Mouse (Mus musculus) kidney, adult 10 weeks (tissue): ENCODE measurements around the gene Cox14. TPM values are rescaled to one million over a fixed set of nuclear protein-coding genes. Genes with fewer than 3 reads are reported as not detected.

Experiments used
- polyA plus RNA-seq: library from polyadenylated mRNA; stranded (reverse); fragments of 350-450 nt; fragmentation: Illumina TruSeq; extraction: RNeasy Lipid Tissue Mini Kit (QIAGEN cat#74804); gene quantifications from one replicate; pipeline ENCODE4 v1.2.3, GENCODE M21; 2014; ENCODE audit warnings: low read depth, low replicate concordance

The Cox14 gene
- 31.3 TPM for polyA plus RNA-seq

DNA sequence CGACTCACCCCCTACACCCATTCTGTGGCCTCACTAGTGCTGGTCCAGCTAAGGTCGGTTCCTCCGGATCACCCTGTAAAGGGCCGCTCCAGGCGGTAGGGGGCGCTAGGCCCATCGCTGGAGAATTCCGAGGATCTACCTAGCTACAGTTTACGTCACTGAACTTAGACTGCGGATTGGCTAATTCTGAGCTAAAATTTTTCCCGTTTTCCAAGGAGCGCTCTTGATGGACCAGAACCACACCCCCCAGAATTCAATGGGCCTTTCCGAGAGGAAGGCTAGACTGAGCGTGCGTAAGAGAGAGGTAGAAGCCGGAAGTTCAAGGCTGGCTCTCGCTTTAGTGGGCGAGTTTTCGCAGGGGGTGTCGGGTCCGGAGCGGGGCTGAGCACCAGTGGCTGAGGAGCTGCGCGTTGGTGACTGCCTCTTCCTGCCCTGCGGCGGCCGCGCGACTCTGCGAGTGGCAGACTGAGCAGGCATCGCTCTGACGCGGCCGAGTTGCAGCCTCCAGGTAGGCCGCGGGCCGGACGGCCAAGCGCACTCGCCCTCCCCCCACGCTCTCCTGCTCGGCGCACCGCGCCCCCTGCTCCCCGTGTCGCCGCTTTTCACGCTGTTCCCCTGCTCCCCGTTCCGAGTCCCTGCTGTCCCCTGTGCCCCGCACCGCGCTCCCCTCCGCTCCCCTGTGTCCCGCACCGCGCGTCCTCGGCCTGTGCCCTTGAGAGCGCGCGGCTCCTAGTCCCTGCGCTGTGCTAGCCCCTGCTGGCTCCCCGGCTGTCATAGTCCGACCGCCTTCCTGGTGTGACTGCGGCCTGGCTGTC, at the start of gene Cox14:
Gene Cox14 (plus strand): TSS at position 278 of the 815 bp plus-strand sequence.

DNA sequence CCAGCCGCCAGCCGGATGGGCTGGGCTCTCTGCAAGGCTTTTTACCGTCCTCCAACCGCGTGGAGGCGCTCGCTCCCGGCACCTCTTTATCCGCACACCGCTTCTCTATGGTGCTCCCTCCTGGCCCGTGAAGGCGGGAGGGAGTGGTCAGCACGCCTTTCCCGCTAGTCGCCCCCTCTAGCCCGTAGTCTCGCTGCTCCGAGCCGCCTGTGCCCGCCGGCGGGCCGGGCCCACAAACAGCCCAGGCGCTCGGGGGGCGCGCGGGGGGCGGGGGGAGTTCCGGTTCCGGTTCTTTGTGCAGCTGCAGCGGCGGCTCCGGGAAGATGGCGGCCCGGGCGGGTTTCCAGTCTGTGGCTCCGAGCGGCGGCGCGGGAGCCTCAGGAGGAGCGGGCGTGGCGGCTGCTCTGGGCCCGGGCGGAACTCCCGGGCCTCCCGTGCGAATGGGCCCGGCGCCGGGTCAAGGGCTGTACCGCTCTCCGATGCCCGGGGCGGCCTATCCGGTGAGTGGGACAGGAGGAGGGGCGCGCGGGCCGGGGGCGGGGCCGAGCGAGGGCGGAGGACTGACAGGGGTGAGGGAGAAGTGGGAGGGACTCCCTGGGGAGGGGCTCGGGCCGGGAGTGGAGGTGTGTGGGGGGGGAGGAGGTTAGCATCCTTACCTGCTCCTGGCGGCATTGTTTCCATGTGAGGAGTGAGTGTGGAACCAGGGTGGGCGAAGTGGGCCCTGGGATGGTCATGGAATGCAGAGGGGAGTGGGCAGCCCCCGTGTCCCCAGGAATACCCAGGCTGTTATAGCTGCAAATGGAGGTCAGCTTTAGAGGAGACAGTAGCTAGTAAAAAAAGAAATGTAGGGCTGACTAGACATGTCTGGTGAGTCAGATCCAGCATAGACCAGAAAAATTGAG, 23.2 kb upstream of the Cox14 start, which contains the start of gene Smarcd1:
Gene Smarcd1 (plus strand): TSS at position 131 of the 902 bp plus-strand sequence.

DNA sequence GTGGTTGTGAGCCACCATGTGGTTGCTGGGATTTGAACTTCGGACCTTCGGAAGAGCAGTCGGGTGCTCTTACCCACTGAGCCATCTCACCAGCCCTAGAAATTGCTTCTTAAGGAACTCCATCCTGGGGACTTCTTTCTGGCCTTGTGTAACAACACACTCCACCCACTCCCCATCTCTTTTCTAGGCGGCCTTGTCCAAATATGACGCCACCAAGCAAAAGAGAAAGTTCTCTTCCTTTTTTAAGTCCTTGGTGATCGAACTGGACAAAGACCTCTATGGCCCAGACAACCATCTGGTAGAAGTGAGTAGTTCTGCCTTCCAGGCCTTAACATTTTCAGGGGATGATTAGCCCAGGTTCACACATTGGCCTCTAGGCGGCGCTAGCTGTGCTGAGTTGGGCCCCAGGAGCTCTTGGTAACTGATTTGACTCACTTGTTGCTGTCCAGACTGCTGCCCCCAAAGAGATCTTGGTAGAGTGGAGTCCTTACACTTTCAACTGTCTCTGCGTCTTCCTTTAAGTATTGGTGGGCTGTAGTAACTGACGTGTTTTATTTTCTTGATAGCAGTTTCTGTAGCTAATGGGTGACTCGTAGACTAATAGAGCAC, 19.9 kb upstream of the Cox14 start, which contains the start of gene Gm17349:
Gene Gm17349 (minus strand): TSS at position 51 of the 609 bp plus-strand sequence.

DNA sequence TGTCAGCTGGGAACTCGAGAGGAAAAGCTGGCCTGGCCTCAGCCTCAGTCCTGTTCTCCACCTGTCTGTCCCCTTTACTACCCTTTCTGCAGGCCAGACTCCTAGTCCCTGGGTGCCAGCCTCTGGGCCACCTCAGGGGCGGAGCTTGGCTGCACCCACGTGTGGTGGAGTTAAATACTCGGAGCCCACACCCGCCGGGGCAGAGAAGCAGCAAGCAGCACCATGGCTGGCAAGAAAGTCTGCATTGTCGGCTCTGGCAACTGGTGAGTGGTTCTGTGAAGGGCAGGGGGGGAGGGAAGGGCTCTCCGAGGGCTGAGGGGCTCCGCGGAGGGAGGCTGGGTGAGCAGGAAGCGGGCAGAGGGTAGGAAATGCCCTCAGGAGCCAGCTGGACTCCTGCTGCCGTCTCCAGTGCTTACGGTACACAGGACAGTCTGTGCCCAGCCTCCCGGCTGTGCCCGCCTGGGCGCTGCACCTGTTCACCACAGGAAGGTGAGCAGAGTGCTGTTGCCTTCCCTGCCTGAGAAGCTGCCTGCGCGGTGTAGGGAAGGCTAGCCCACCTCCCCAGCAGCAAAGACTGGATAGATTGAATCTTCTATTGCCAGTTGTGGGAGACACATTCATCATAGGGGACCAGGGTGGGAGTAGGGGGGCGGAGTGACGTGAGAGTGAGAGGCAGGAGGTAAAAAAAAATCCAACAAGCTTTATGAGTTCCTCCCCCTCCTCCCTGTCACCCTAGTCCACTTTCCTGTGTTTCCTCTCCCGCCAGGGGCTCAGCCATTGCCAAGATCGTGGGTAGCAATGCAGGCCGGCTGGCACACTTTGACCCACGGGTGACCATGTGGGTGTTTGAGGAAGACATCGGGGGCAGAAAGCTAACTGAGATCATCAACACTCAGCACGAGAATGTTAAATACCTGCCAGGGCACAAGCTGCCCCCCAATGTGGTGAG, 7.8 kb upstream of the Cox14 start, which contains the start of gene Gpd1:
Gene Gpd1 (plus strand): TSS at position 130 of the 949 bp plus-strand sequence.

DNA sequence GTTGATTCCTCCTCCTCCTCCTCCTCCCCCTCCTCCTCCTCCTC, 47.3 kb downstream of the Cox14 start, which contains the start of gene Cers5:
Gene Cers5 (minus strand): TSS at position 5 of the 44 bp plus-strand sequence.

Other genes starting within 250 kb of the Cox14 start
- not detected for gene Faim2, start 197.5 kb upstream of the Cox14 start, polyA plus RNA-seq
- gene Aqp2, start 146.6 kb upstream of the Cox14 start, polyA plus RNA-seq: 3.2 TPM
- gene Aqp5, start 134.8 kb upstream of the Cox14 start, polyA plus RNA-seq: not detected
- gene Aqp6, start 124.2 kb upstream of the Cox14 start, polyA plus RNA-seq: 15.6 TPM
- 1.9 TPM for gene Racgap1, start 74.0 kb upstream of the Cox14 start, polyA plus RNA-seq
- not detected for gene Asic1, start 55.2 kb upstream of the Cox14 start, polyA plus RNA-seq
- 4.1 TPM for gene Smarcd1, start 23.5 kb upstream of the Cox14 start, polyA plus RNA-seq
- not detected for gene Gm17349, start 20.1 kb upstream of the Cox14 start, polyA plus RNA-seq
- 10.5 TPM for gene Gpd1, start 8.1 kb upstream of the Cox14 start, polyA plus RNA-seq
- 41.6 TPM for gene Cers5, start 47.3 kb downstream of the Cox14 start, polyA plus RNA-seq
- gene Lima1, start 149.8 kb downstream of the Cox14 start, polyA plus RNA-seq: 46.3 TPM
- not detected for gene Fam186a, start 241.4 kb downstream of the Cox14 start, polyA plus RNA-seq
- 95.7 TPM for gene Larp4, start 244.4 kb downstream of the Cox14 start, polyA plus RNA-seq